ENCODE assay signal across 32 mouse cellular contexts in genomic region chr1:133258694-133259093, GRCm38 (mm10). TPM values are rescaled to one million over a fixed set of nuclear protein-coding genes. Genes with fewer than 3 reads are reported as not detected.
DNase-seq lines count a peak whose midpoint lies in the region; ATAC-seq and TF ChIP-seq lines count a peak whose summit lies in the region.
"Had no signal": no experiment of that assay in that cellular context is flagged by ENCODE, and none has a peak within 500 bp of the region (broad histone marks: within the 10 kb centered on the region; RNA-seq: fewer than 3 reads in every experiment).

No protein-coding gene starts in this region.

- 70% methylated on average over 6 of the region's 6 CpGs for WGBS in forebrain, embryonic 10.5 days
- WGBS in forebrain, embryonic 12.5 days = 69% methylated on average over 6 of the region's 6 CpGs
- WGBS in heart, embryonic 11.5 days (ENCODE audit: insufficient replicate concordance) = 76% methylated on average over 6 of the region's 6 CpGs
- WGBS in stomach, embryonic 16.5 days = 60% methylated on average over 6 of the region's 6 CpGs
- 69% methylated on average over 6 of the region's 6 CpGs for WGBS in stomach, postnatal 0 days

- no peak overlapping the region for H3K9ac ChIP-seq in forebrain, embryonic 12.5 days
- no peak overlapping the region for H3K9ac ChIP-seq in heart, embryonic 11.5 days (ENCODE audit: low read depth, low read length)
- no peak overlapping the region; the same call in 1 of the 2 replicates for H3K9ac ChIP-seq in stomach, embryonic 16.5 days (ENCODE audit: low read length)
- no peak overlapping the region for H3K9ac ChIP-seq in stomach, postnatal 0 days (ENCODE audit: low read length)
- H3K9ac ChIP-seq: embryonic facial prominence, embryonic 13.5 days; embryonic facial prominence, embryonic 15.5 days had no signal

- H3K27ac ChIP-seq in forebrain, embryonic 10.5 days = peak overlapping the region; percentile 26; the same call in 1 of the 2 replicates
- no peak overlapping the region for H3K27ac ChIP-seq in forebrain, embryonic 12.5 days
- H3K27ac ChIP-seq in heart, embryonic 11.5 days (ENCODE audit: low read depth, low read length) = 0 out of 2 replicates have a peak overlapping the region, but pooled peaks have one; percentile 15
- H3K27ac ChIP-seq in stomach, embryonic 16.5 days (ENCODE audit: low read length) = no peak overlapping the region
- H3K27ac ChIP-seq in stomach, postnatal 0 days (replicated peaks) = no peak overlapping the region
- H3K27ac ChIP-seq: embryonic facial prominence, embryonic 13.5 days; embryonic facial prominence, embryonic 15.5 days had no signal

- no peak for TF ChIP-seq CTCF in stomach, postnatal 0 days (IDR thresholded peaks at IDR 0.05; ENCODE audit: low read depth)

- no peak for ATAC-seq in forebrain, embryonic 12.5 days (ENCODE audit: low FRiP score)
- ATAC-seq in heart, embryonic 11.5 days (replicated peaks; ENCODE audit: insufficient number of reproducible peaks, low FRiP score, low TSS enrichment) = no peak
- no peak for ATAC-seq in stomach, embryonic 16.5 days (ENCODE audit: insufficient read depth, low FRiP score)
- ATAC-seq in stomach, postnatal 0 days (ENCODE audit: low FRiP score, low TSS enrichment) = no peak
- ATAC-seq: activated CD4-positive, CD25-positive, alpha-beta regulatory T cell, adult 4 months; CD4-positive, CD25-positive, alpha-beta regulatory T cell, adult 4 months; forebrain, embryonic 14.5 days; forebrain, embryonic 16.5 days; Patski had no signal

- no peaks in the 10 kb centered on the region for H3K9me3 ChIP-seq in forebrain, embryonic 10.5 days
- no peaks in the 10 kb centered on the region for H3K9me3 ChIP-seq in forebrain, embryonic 12.5 days
- H3K9me3 ChIP-seq in heart, embryonic 11.5 days (replicated peaks; ENCODE audit: control insufficient read depth, low read length) = peaks cover 3% of the 10 kb centered on the region; the same call in 1 of the 2 replicates
- no peaks in the 10 kb centered on the region for H3K9me3 ChIP-seq in stomach, embryonic 16.5 days (replicated peaks; ENCODE audit: control insufficient read depth, low read length)
- no peaks in the 10 kb centered on the region for H3K9me3 ChIP-seq in stomach, postnatal 0 days (ENCODE audit: control insufficient read depth, low read length)
- H3K9me3 ChIP-seq: embryonic facial prominence, embryonic 13.5 days; embryonic facial prominence, embryonic 15.5 days; G1E had no signal

- H3K4me3 ChIP-seq in forebrain, embryonic 10.5 days = no peak overlapping the region
- H3K4me3 ChIP-seq in forebrain, embryonic 12.5 days (replicated peaks) = no peak overlapping the region
- no peak overlapping the region for H3K4me3 ChIP-seq in heart, embryonic 11.5 days (ENCODE audit: low read depth, low read length)
- H3K4me3 ChIP-seq in stomach, embryonic 16.5 days (replicated peaks; ENCODE audit: low read length) = no peak overlapping the region
- no peak overlapping the region for H3K4me3 ChIP-seq in stomach, postnatal 0 days (ENCODE audit: low read depth, low read length)
- H3K4me3 ChIP-seq: embryonic facial prominence, embryonic 13.5 days; embryonic facial prominence, embryonic 15.5 days; erythroblast, embryonic 14.5 days had no signal

- TF ChIP-seq EP300 in stomach, postnatal 0 days (optimal IDR thresholded peaks at IDR 0.05) = no peak

- DNase-seq in forebrain, embryonic 10.5 days (ENCODE audit: extremely low spot score, low spot score) = no peak
- no peak for DNase-seq in heart, postnatal 14 days
- DNase-seq in stomach, postnatal 0 days (ENCODE audit: low spot score) = no peak
- DNase-seq in adipocyte (ENCODE audit: low spot score) = peak; percentile 15
- DNase-seq: adrenal gland, adult 2 months; adrenal gland, postnatal 10 days; adrenal gland, postnatal 25 days; B cell, adult 2 months; cerebellum, adult 11 months; cerebellum, adult 18-20 months; cerebellum, adult 8-10 months; cerebellum, adult 9-11 months; cerebellum, postnatal 14 days; cerebellum, postnatal 36 days; embryo, embryonic 11 days had no signal

- intact Hi-C loops in heart, postnatal 14 days (cut with DNase I) = no loop called here

- peaks cover 10% of the 10 kb centered on the region for H3K27me3 ChIP-seq in forebrain, embryonic 10.5 days (ENCODE audit: poor library complexity, severe bottlenecking)
- H3K27me3 ChIP-seq in forebrain, embryonic 12.5 days = 0 out of 2 replicates have a peak, but pooled peaks cover 5% of the 10 kb centered on the region
- H3K27me3 ChIP-seq in heart, embryonic 11.5 days (ENCODE audit: control insufficient read depth, insufficient read depth, low read length) = no peaks in the 10 kb centered on the region
- H3K27me3 ChIP-seq in stomach, embryonic 16.5 days (ENCODE audit: control insufficient read depth, insufficient read depth, low read length) = no peaks in the 10 kb centered on the region
- H3K27me3 ChIP-seq in stomach, postnatal 0 days (ENCODE audit: control insufficient read depth, insufficient read depth, low read length) = no peaks in the 10 kb centered on the region
- H3K27me3 ChIP-seq: embryonic facial prominence, embryonic 13.5 days; embryonic facial prominence, embryonic 15.5 days; Patski had no signal

- peaks cover 51% of the 10 kb centered on the region for H3K4me1 ChIP-seq in forebrain, embryonic 10.5 days
- peaks cover 34% of the 10 kb centered on the region for H3K4me1 ChIP-seq in forebrain, embryonic 12.5 days
- peaks cover 30% of the 10 kb centered on the region for H3K4me1 ChIP-seq in heart, embryonic 11.5 days (ENCODE audit: control insufficient read depth, insufficient read depth, low read length)
- peaks cover 44% of the 10 kb centered on the region for H3K4me1 ChIP-seq in stomach, embryonic 16.5 days (ENCODE audit: control insufficient read depth, insufficient read depth, low read length)
- H3K4me1 ChIP-seq in stomach, postnatal 0 days (replicated peaks; ENCODE audit: control insufficient read depth, insufficient read depth) = peaks cover 8% of the 10 kb centered on the region; the same call in 1 of the 2 replicates

- H3K36me3 ChIP-seq in forebrain, embryonic 10.5 days (replicated peaks) = peaks cover 43% of the 10 kb centered on the region
- peaks cover 23% of the 10 kb centered on the region for H3K36me3 ChIP-seq in forebrain, embryonic 12.5 days (replicated peaks)
- H3K36me3 ChIP-seq in heart, embryonic 11.5 days (ENCODE audit: control insufficient read depth, insufficient read depth, low read length) = peaks cover 15% of the 10 kb centered on the region
- H3K36me3 ChIP-seq in stomach, embryonic 16.5 days (ENCODE audit: control insufficient read depth, insufficient read depth, low read length) = peaks cover 3% of the 10 kb centered on the region
- 0 out of 2 replicates have a peak, but pooled peaks cover 3% of the 10 kb centered on the region for H3K36me3 ChIP-seq in stomach, postnatal 0 days (ENCODE audit: control insufficient read depth, insufficient read depth, low read length)
- H3K36me3 ChIP-seq: embryonic facial prominence, embryonic 15.5 days; G1E had no signal

- no peak overlapping the region for H3K4me2 ChIP-seq in forebrain, embryonic 12.5 days
- no peak overlapping the region for H3K4me2 ChIP-seq in heart, embryonic 11.5 days
- H3K4me2 ChIP-seq in stomach, embryonic 16.5 days (ENCODE audit: low read depth, low read length) = peak overlapping the region; percentile 45; the same call in 1 of the 2 replicates
- no peak overlapping the region for H3K4me2 ChIP-seq in stomach, postnatal 0 days (replicated peaks; ENCODE audit: low read depth)
- H3K4me2 ChIP-seq: embryonic facial prominence, embryonic 13.5 days; embryonic facial prominence, embryonic 15.5 days had no signal

RNA-seq across cellular contexts. Expression of gene Golt1a, which starts 50.9 kb away (rescaled TPM):
- polyA plus RNA-seq in forebrain, embryonic 10.5 days (2016; fragmentation: Nextera tagmentation; extraction: Ambion mirVana) = not detected in 2 replicates
- polyA plus RNA-seq in forebrain, embryonic 12.5 days (2016; fragmentation: Nextera tagmentation; extraction: Ambion mirVana) = not detected in 2 replicates
- not detected in 2 replicates for polyA plus RNA-seq in heart, embryonic 11.5 days (2014; fragmentation: Nextera tagmentation; extraction: Ambion mirVana)
- not detected for total RNA-seq in heart, postnatal 14 days (2021)
- polyA plus RNA-seq in stomach, embryonic 16.5 days (2015; fragmentation: Nextera tagmentation; extraction: Ambion mirVana) = 8.2 and 8.7 TPM in 2 replicates
- 7.6 and 10.8 TPM in 2 replicates for polyA plus RNA-seq in stomach, postnatal 0 days (2015; fragmentation: Nextera tagmentation; extraction: Ambion mirVana)
- total RNA-seq: CH12.LX; common myeloid progenitor, adult 5-6 weeks; G1E had no signal
- polyA plus RNA-seq: activated CD4-positive, CD25-positive, alpha-beta regulatory T cell, adult 4 months; adrenal gland, adult 2 months; brain, embryonic 14.5 days; CD4-positive, CD25-positive, alpha-beta regulatory T cell, adult 4 months; embryonic facial prominence, embryonic 11.5 days; embryonic facial prominence, embryonic 13.5 days; erythroblast, embryonic 14.5 days; forebrain, embryonic 11.5 days; forebrain, embryonic 14.5 days; forebrain, embryonic 16.5 days; G1E had no signal

Comparison
In these comparisons a context has a peak if more than half of its experiments do, and no peak if none do; other contexts are left out.
1. H3K27ac ChIP-seq: peak in forebrain, embryonic 10.5 days (single experiment) and heart, embryonic 11.5 days (single experiment); none in forebrain, embryonic 12.5 days (single experiment), stomach, embryonic 16.5 days (single experiment) and stomach, postnatal 0 days (single experiment).